Comparison of ENCODE assay signal across 11 mouse cellular contexts in genomic region chr15:79098868-79099267, GRCm38 (mm10). TPM values are rescaled to one million over a fixed set of nuclear protein-coding genes. Genes with fewer than 3 reads are reported as not detected.
DNase-seq lines count a peak whose midpoint lies in the region; ATAC-seq lines count a peak whose summit lies in the region.
"Had no signal": no experiment of that assay in that cellular context is flagged by ENCODE, and none has a peak within 500 bp of the region (broad histone marks: within the 10 kb centered on the region; RNA-seq: fewer than 3 reads in every experiment).

No protein-coding gene starts in this region.

- no peaks in the 10 kb centered on the region for H3K9me3 ChIP-seq in neural tube, embryonic 14.5 days (ENCODE audit: control insufficient read depth, low read length)
- H3K9me3 ChIP-seq in limb, embryonic 15.5 days = no peaks in the 10 kb centered on the region
- H3K9me3 ChIP-seq in stomach, embryonic 16.5 days (replicated peaks; ENCODE audit: control insufficient read depth, low read length) = no peaks in the 10 kb centered on the region
- no peaks in the 10 kb centered on the region for H3K9me3 ChIP-seq in forebrain, embryonic 13.5 days (replicated peaks)
- H3K9me3 ChIP-seq: midbrain, embryonic 12.5 days had no signal

- H3K9ac ChIP-seq in neural tube, embryonic 14.5 days (replicated peaks; ENCODE audit: low read depth, low read length) = no peak overlapping the region
- no peak overlapping the region for H3K9ac ChIP-seq in limb, embryonic 15.5 days
- H3K9ac ChIP-seq in stomach, embryonic 16.5 days (ENCODE audit: low read length) = peak overlapping the region; percentile 28; the same call in 1 of the 2 replicates
- H3K9ac ChIP-seq in forebrain, embryonic 13.5 days = no peak overlapping the region
- H3K9ac ChIP-seq: midbrain, embryonic 12.5 days had no signal

- no peak for DNase-seq in neural tube, embryonic 10.5 days (ENCODE audit: extremely low spot score, low spot score)
- DNase-seq in heart, postnatal 4 days = peak; percentile 52
- DNase-seq in thymus, postnatal 25 days = no peak
- no peak for DNase-seq in left cerebral cortex, postnatal 14 days (ENCODE audit: low spot score in 2 of 2)
- DNase-seq: right cerebral cortex, postnatal 25 days had no signal

- H3K36me3 ChIP-seq in neural tube, embryonic 14.5 days (ENCODE audit: control insufficient read depth, insufficient read depth, low read length) = peaks cover 14% of the 10 kb centered on the region
- H3K36me3 ChIP-seq in limb, embryonic 15.5 days = peaks cover 26% of the 10 kb centered on the region
- H3K36me3 ChIP-seq in stomach, embryonic 16.5 days (ENCODE audit: control insufficient read depth, insufficient read depth, low read length) = no peaks in the 10 kb centered on the region
- peaks cover 27% of the 10 kb centered on the region for H3K36me3 ChIP-seq in forebrain, embryonic 13.5 days (ENCODE audit: poor library complexity, severe bottlenecking)

- peak overlapping the region; percentile 39; the same call in 1 of the 2 replicates for H3K27ac ChIP-seq in neural tube, embryonic 14.5 days (ENCODE audit: low read depth, low read length)
- peak overlapping the region; percentile 85 for H3K27ac ChIP-seq in limb, embryonic 15.5 days
- peak overlapping the region; percentile 95 for H3K27ac ChIP-seq in stomach, embryonic 16.5 days (ENCODE audit: low read length)
- no peak overlapping the region for H3K27ac ChIP-seq in forebrain, embryonic 13.5 days
- H3K27ac ChIP-seq: midbrain, embryonic 12.5 days had no signal

- peaks cover 3% of the 10 kb centered on the region; the same call in 1 of the 2 replicates for H3K4me1 ChIP-seq in neural tube, embryonic 14.5 days (ENCODE audit: control insufficient read depth, insufficient read depth, low read length)
- H3K4me1 ChIP-seq in limb, embryonic 15.5 days = peaks cover 49% of the 10 kb centered on the region
- H3K4me1 ChIP-seq in stomach, embryonic 16.5 days (ENCODE audit: control insufficient read depth, insufficient read depth, low read length) = peaks cover 39% of the 10 kb centered on the region
- H3K4me1 ChIP-seq in forebrain, embryonic 13.5 days = 0 out of 2 replicates have a peak, but pooled peaks cover 6% of the 10 kb centered on the region
- H3K4me1 ChIP-seq: midbrain, embryonic 12.5 days had no signal

- 53% methylated on average over 7 of the region's 7 CpGs for WGBS in neural tube, embryonic 14.5 days
- WGBS in limb, embryonic 15.5 days = 51% methylated on average over 7 of the region's 7 CpGs
- 55% methylated on average over 7 of the region's 7 CpGs for WGBS in stomach, embryonic 16.5 days
- 57% methylated on average over 7 of the region's 7 CpGs for WGBS in forebrain, embryonic 13.5 days

- no peak for ATAC-seq in neural tube, embryonic 14.5 days (ENCODE audit: low read depth)
- ATAC-seq in limb, embryonic 15.5 days (ENCODE audit: insufficient number of reproducible peaks, low FRiP score, low TSS enrichment, low read depth) = no peak
- no peak for ATAC-seq in stomach, embryonic 16.5 days (ENCODE audit: insufficient read depth, low FRiP score)
- ATAC-seq in forebrain, embryonic 13.5 days = no peak

- intact Hi-C loops in left cerebral cortex, postnatal 14 days (cut with DNase I) = loop anchor here (10.0 kb wide), 1 partner anchor 46 kb away; the partner anchor contains the start of genes 1700088E04Rik and Polr2f

- no peak overlapping the region for H3K4me2 ChIP-seq in neural tube, embryonic 14.5 days (ENCODE audit: low read depth, low read length)
- no peak overlapping the region for H3K4me2 ChIP-seq in limb, embryonic 15.5 days
- H3K4me2 ChIP-seq in stomach, embryonic 16.5 days (ENCODE audit: low read depth, low read length) = no peak overlapping the region
- H3K4me2 ChIP-seq in forebrain, embryonic 13.5 days = no peak overlapping the region
- H3K4me2 ChIP-seq: midbrain, embryonic 12.5 days had no signal

- H3K4me3 ChIP-seq in neural tube, embryonic 14.5 days (ENCODE audit: low read depth, low read length) = no peak overlapping the region
- no peak overlapping the region for H3K4me3 ChIP-seq in limb, embryonic 15.5 days
- H3K4me3 ChIP-seq in stomach, embryonic 16.5 days (replicated peaks; ENCODE audit: low read length) = no peak overlapping the region
- H3K4me3 ChIP-seq in forebrain, embryonic 13.5 days = no peak overlapping the region
- H3K4me3 ChIP-seq: erythroblast, embryonic 14.5 days; midbrain, embryonic 12.5 days had no signal

- no peaks in the 10 kb centered on the region for H3K27me3 ChIP-seq in neural tube, embryonic 14.5 days (ENCODE audit: control insufficient read depth, insufficient read depth, low read length)
- H3K27me3 ChIP-seq in limb, embryonic 15.5 days = no peaks in the 10 kb centered on the region
- no peaks in the 10 kb centered on the region for H3K27me3 ChIP-seq in stomach, embryonic 16.5 days (ENCODE audit: control insufficient read depth, insufficient read depth, low read length)
- H3K27me3 ChIP-seq in forebrain, embryonic 13.5 days = no peaks in the 10 kb centered on the region
- H3K27me3 ChIP-seq: midbrain, embryonic 12.5 days had no signal

RNA-seq across cellular contexts. Expression of gene Micall1, which starts 9.8 kb away (rescaled TPM):
- polyA plus RNA-seq in neural tube, embryonic 14.5 days (2014; fragmentation: Nextera tagmentation; extraction: Ambion mirVana) = 12.6 and 13.1 TPM in 2 replicates
- 100 to 1,000 TPM in 1 of 2 experiments, 10 to 100 TPM in 1; 92.8 to 101 TPM for total RNA-seq in heart, postnatal 4 days (2021)
- 15.1 and 16.3 TPM in 2 replicates for polyA plus RNA-seq in limb, embryonic 15.5 days (2015; fragmentation: Nextera tagmentation; extraction: Ambion mirVana)
- 10.4 and 11.2 TPM in 2 replicates for polyA plus RNA-seq in stomach, embryonic 16.5 days (2015; fragmentation: Nextera tagmentation; extraction: Ambion mirVana)
- 10 to 100 TPM; 22.1 to 27.8 TPM for total RNA-seq in left cerebral cortex, postnatal 14 days (2021)
- 5.4 and 6.5 TPM in 2 replicates for polyA plus RNA-seq in forebrain, embryonic 13.5 days (2015; fragmentation: Nextera tagmentation; extraction: Ambion mirVana)

RNA-seq across cellular contexts. Expression of gene Eif3l, which starts 23.9 kb away (rescaled TPM):
- 169 and 183 TPM in 2 replicates for polyA plus RNA-seq in neural tube, embryonic 14.5 days (2014; fragmentation: Nextera tagmentation; extraction: Ambion mirVana)
- total RNA-seq in heart, postnatal 4 days (2021) = 100 to 1,000 TPM; 103 to 109 TPM
- 203 and 206 TPM in 2 replicates for polyA plus RNA-seq in limb, embryonic 15.5 days (2015; fragmentation: Nextera tagmentation; extraction: Ambion mirVana)
- 208 and 211 TPM in 2 replicates for polyA plus RNA-seq in stomach, embryonic 16.5 days (2015; fragmentation: Nextera tagmentation; extraction: Ambion mirVana)
- 10 to 100 TPM; 80.6 to 81.3 TPM for total RNA-seq in left cerebral cortex, postnatal 14 days (2021)
- polyA plus RNA-seq in forebrain, embryonic 13.5 days (2015; fragmentation: Nextera tagmentation; extraction: Ambion mirVana) = 207 and 215 TPM in 2 replicates

RNA-seq across cellular contexts. Expression of gene Ankrd54, which starts 36.2 kb away (rescaled TPM):
- polyA plus RNA-seq in neural tube, embryonic 14.5 days (2014; fragmentation: Nextera tagmentation; extraction: Ambion mirVana) = 45.9 and 46.2 TPM in 2 replicates
- 10 to 100 TPM; 11.8 to 12.7 TPM for total RNA-seq in heart, postnatal 4 days (2021)
- polyA plus RNA-seq in limb, embryonic 15.5 days (2015; fragmentation: Nextera tagmentation; extraction: Ambion mirVana) = 43.9 and 46.6 TPM in 2 replicates
- polyA plus RNA-seq in stomach, embryonic 16.5 days (2015; fragmentation: Nextera tagmentation; extraction: Ambion mirVana) = 35.7 and 35.8 TPM in 2 replicates
- 10 to 100 TPM; 17.3 to 18.6 TPM for total RNA-seq in left cerebral cortex, postnatal 14 days (2021)
- polyA plus RNA-seq in forebrain, embryonic 13.5 days (2015; fragmentation: Nextera tagmentation; extraction: Ambion mirVana) = 53.0 and 53.9 TPM in 2 replicates

RNA-seq across cellular contexts. Expression of gene Polr2f, which starts 41.9 kb away (rescaled TPM):
- 276 and 304 TPM in 2 replicates for polyA plus RNA-seq in neural tube, embryonic 14.5 days (2014; fragmentation: Nextera tagmentation; extraction: Ambion mirVana)
- 100 to 1,000 TPM; 126 to 139 TPM for total RNA-seq in heart, postnatal 4 days (2021)
- 295 and 310 TPM in 2 replicates for polyA plus RNA-seq in limb, embryonic 15.5 days (2015; fragmentation: Nextera tagmentation; extraction: Ambion mirVana)
- polyA plus RNA-seq in stomach, embryonic 16.5 days (2015; fragmentation: Nextera tagmentation; extraction: Ambion mirVana) = 281 and 302 TPM in 2 replicates
- total RNA-seq in left cerebral cortex, postnatal 14 days (2021) = 100 to 1,000 TPM; 109 to 114 TPM
- 300 and 353 TPM in 2 replicates for polyA plus RNA-seq in forebrain, embryonic 13.5 days (2015; fragmentation: Nextera tagmentation; extraction: Ambion mirVana)

RNA-seq across cellular contexts. Expression of gene 1700088E04Rik, which starts 42.2 kb away (rescaled TPM):
- polyA plus RNA-seq in neural tube, embryonic 14.5 days (2014; fragmentation: Nextera tagmentation; extraction: Ambion mirVana) = 13.3 and 18.0 TPM in 2 replicates
- 1 to 10 TPM; 1.2 to 2.1 TPM for total RNA-seq in heart, postnatal 4 days (2021)
- polyA plus RNA-seq in limb, embryonic 15.5 days (2015; fragmentation: Nextera tagmentation; extraction: Ambion mirVana) = 6.3 and 8.5 TPM in 2 replicates
- 6.9 and 7.3 TPM in 2 replicates for polyA plus RNA-seq in stomach, embryonic 16.5 days (2015; fragmentation: Nextera tagmentation; extraction: Ambion mirVana)
- 10 to 100 TPM; 10.8 to 13.3 TPM for total RNA-seq in left cerebral cortex, postnatal 14 days (2021)
- 12.1 and 13.7 TPM in 2 replicates for polyA plus RNA-seq in forebrain, embryonic 13.5 days (2015; fragmentation: Nextera tagmentation; extraction: Ambion mirVana)
- polyA plus RNA-seq: erythroblast, embryonic 14.5 days had no signal
